Mouse (Mus musculus) sigmoid colon, adult 10 weeks (tissue): ENCODE results near the gene Xbp1. TPM values are rescaled to one million over a fixed set of nuclear protein-coding genes. Genes with fewer than 3 reads are reported as not detected.

Source experiments
- polyA plus RNA-seq: library from polyadenylated mRNA; stranded (reverse); fragments of 350-450 nt; fragmentation: Illumina TruSeq; extraction: RNeasy Lipid Tissue Mini Kit (QIAGEN cat#74804); gene quantifications from one replicate; pipeline ENCODE4 v1.2.3, GENCODE M21; 2014; ENCODE audit warnings: low read depth, low replicate concordance

Gene Xbp1
- polyA plus RNA-seq, result 222 TPM

DNA sequence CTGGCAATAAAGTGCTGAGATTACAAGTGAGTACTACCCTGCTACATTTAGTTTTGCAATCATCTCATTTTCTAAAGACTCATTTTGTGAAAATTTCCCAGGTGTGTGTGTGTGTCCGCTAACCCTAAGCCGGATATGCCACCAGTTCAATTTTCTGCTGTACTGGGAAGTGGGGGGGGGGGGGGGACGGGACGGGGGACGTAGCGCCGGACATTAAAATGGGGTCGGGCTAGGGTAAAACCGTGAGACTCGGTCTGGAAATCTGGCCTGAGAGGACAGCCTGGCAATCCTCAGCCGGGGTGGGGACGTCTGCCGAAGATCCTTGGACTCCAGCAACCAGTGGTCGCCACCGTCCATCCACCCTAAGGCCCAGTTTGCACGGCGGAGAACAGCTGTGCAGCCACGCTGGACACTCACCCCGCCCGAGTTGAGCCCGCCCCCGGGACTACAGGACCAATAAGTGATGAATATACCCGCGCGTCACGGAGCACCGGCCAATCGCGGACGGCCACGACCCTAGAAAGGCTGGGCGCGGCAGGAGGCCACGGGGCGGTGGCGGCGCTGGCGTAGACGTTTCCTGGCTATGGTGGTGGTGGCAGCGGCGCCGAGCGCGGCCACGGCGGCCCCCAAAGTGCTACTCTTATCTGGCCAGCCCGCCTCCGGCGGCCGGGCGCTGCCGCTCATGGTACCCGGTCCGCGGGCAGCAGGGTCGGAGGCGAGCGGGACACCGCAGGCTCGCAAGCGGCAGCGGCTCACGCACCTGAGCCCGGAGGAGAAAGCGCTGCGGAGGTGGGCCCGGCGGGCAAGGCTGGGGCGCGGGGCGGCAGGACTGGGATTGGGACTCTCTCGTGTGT is at the start of gene Xbp1:
Gene Xbp1, plus strand, starts transcription at position 248 of the 854 bp plus-strand sequence.

DNA sequence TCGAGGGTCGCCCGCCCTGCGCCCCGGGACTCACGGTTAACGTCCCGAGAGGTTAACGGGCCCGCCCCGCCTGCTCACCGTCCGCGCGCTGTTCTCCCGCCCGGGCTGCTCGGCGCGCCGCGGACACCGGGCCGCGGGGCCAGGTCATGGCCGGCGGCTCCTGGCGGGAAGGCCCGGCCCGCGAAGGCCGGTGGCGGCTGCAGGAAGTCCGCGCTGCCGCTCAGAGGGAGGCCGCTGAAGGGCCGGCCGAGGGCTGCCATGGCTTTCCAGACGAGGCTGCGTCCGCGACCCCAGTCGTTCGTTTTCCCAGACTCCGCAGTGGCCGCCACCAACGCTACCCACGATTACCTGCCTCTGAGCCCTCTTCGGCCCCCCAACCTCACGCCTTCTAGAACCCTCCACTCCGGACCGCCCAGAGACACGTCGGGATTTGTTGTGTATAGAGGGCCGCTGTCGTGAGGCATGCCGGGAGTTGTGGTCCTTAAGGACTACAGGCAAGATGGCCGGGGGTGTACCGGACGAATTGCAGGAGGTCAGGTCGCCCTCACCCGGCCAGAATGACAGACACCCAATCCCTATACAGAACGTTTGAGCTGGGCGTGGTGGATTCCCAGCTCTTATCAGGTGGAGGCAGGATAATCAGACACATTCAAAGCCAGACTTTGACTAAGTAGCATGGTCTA is 21.5 kb downstream of the Xbp1 start, which contains the start of gene Ccdc117:
Gene Ccdc117, minus strand, starts transcription at position 389 of the 683 bp plus-strand sequence.

DNA sequence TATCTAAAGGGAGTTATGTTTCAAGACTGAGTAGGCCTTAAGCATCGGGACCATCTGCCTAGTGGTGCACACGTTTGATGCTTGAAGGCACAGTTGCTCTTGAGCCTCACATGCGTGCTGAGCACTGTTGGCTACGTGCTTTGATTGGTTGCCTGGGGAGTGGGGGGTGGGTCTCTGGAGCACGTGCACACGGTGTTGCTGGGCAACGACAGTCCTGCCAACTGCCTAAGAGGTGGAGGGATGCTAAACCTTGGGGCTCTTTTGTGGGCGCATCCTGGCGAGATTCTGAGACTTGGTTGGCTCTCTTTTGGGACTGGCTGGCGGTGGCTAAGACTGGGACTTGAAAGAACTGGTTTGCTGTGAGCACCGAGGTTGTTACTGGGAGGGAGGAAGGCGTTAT is 49.0 kb downstream of the Xbp1 start, which contains the start of gene Ankrd36:
Gene Ankrd36, plus strand, starts transcription at position 211 of the 400 bp plus-strand sequence.

Other genes starting within 250 kb of the Xbp1 start
- 7.9 TPM for gene Znrf3, start 75.8 kb upstream of the Xbp1 start, polyA plus RNA-seq
- gene Ccdc117, start 21.5 kb downstream of the Xbp1 start, polyA plus RNA-seq, result 37.9 TPM
- not detected for gene Ankrd36, start 49.0 kb downstream of the Xbp1 start, polyA plus RNA-seq
- 6.9 TPM for gene Mrps24, start 195.0 kb downstream of the Xbp1 start, polyA plus RNA-seq
- 6.7 TPM for gene Urgcp, start 241.7 kb downstream of the Xbp1 start, polyA plus RNA-seq